Mouse (Mus musculus): ENCODE data around the gene Rab25.

Rab25 gene

GRCm38 (mm10) chr3:88526157-88527131 is 21.7 kb downstream of the Rab25 start:
- in situ Hi-C loops (cut with MseI, MboI): loop anchor here in 1 of 2 experiments (10.0 kb wide), 1 partner anchor 122 kb away; no protein-coding TSS in a partner anchor

- in situ Hi-C loops (cut with MseI, MboI): loop anchor here in 1 of 2 experiments (10.0 kb wide), 1 partner anchor 120 kb away; no protein-coding TSS in a partner anchor
These were observed 23.1 kb downstream of the Rab25 start for GRCm38 (mm10) chr3:88525021-88525420.

GRCm38 (mm10) chr3:88523027-88523426 is 25.1 kb downstream of the Rab25 start:
- in situ Hi-C loops (cut with MseI, MboI): loop anchor here (5.0 to 10.0 kb wide), 3 partner anchors 36 to 118 kb away; no protein-coding TSS in a partner anchor

- in situ Hi-C loops (cut with MseI, MboI): loop anchor here (5.0 to 10.0 kb wide), 3 partner anchors 35 to 117 kb away; no protein-coding TSS in a partner anchor
These were observed 26.2 kb downstream of the Rab25 start for GRCm38 (mm10) chr3:88521803-88522331.

- in situ Hi-C loops (cut with MseI, MboI): loop anchor here (5.0 to 10.0 kb wide), 3 partner anchors 34 to 116 kb away; no protein-coding TSS in a partner anchor
These were observed 26.9 kb downstream of the Rab25 start for GRCm38 (mm10) chr3:88521156-88521555.

GRCm38 (mm10) chr3:88520078-88520477 is 28.0 kb downstream of the Rab25 start:
- in situ Hi-C loops (cut with MseI, MboI): loop anchor here (5.0 to 10.0 kb wide), 3 partner anchors 33 to 115 kb away; no protein-coding TSS in a partner anchor

- in situ Hi-C loops (cut with MseI, MboI): no loop called here
These were observed 29.7 kb downstream of the Rab25 start for GRCm38 (mm10) chr3:88518411-88518810.

- in situ Hi-C loops (cut with MseI, MboI): no loop called here
These were observed 31.7 kb downstream of the Rab25 start for GRCm38 (mm10) chr3:88516407-88516806.

GRCm38 (mm10) chr3:88515095-88515386 is 33.1 kb downstream of the Rab25 start:
- in situ Hi-C loops (cut with MseI, MboI): no loop called here

- in situ Hi-C loops (cut with MseI, MboI): no loop called here
These were observed 33.6 kb downstream of the Rab25 start for GRCm38 (mm10) chr3:88514231-88515094.

- in situ Hi-C loops (cut with MseI, MboI): no loop called here
These were observed 34.5 kb downstream of the Rab25 start for GRCm38 (mm10) chr3:88513546-88514115.

GRCm38 (mm10) chr3:88512896-88513545 is 35.1 kb downstream of the Rab25 start:
- in situ Hi-C loops (cut with MseI, MboI): no loop called here

GRCm38 (mm10) chr3:88512141-88512895 is 35.8 kb downstream of the Rab25 start:
- in situ Hi-C loops (cut with MseI, MboI): no loop called here

- in situ Hi-C loops (cut with MseI, MboI): no loop called here
These were observed 36.5 kb downstream of the Rab25 start for GRCm38 (mm10) chr3:88511559-88511958.

GRCm38 (mm10) chr3:88510421-88511289 is 37.4 kb downstream of the Rab25 start:
- in situ Hi-C loops (cut with MseI, MboI): no loop called here

GRCm38 (mm10) chr3:88509692-88510420 is 38.2 kb downstream of the Rab25 start, which contains the start of gene Lmna:
Gene Lmna (minus strand): TSS chr3:88509956.
- in situ Hi-C loops (cut with MseI, MboI): no loop called here

- in situ Hi-C loops (cut with MseI, MboI): no loop called here
These were observed 38.9 kb downstream of the Rab25 start for GRCm38 (mm10) chr3:88509250-88509649.

GRCm38 (mm10) chr3:88505765-88506164 is 42.3 kb downstream of the Rab25 start:
- in situ Hi-C loops (cut with MseI, MboI): no loop called here
